Mouse (Mus musculus): ENCODE measurements around the gene Fbxl13. TPM values are rescaled to one million over a fixed set of nuclear protein-coding genes. Genes with fewer than 3 reads are reported as not detected.
A peak's percentile ranks its signal among the peaks of the same experiment; 100 is the strongest.

Fbxl13 gene
- polyA plus RNA-seq (2014; fragmentation: Nextera tagmentation; extraction: Ambion mirVana) = 0.21 and 0.35 TPM in 2 replicates

DNA sequence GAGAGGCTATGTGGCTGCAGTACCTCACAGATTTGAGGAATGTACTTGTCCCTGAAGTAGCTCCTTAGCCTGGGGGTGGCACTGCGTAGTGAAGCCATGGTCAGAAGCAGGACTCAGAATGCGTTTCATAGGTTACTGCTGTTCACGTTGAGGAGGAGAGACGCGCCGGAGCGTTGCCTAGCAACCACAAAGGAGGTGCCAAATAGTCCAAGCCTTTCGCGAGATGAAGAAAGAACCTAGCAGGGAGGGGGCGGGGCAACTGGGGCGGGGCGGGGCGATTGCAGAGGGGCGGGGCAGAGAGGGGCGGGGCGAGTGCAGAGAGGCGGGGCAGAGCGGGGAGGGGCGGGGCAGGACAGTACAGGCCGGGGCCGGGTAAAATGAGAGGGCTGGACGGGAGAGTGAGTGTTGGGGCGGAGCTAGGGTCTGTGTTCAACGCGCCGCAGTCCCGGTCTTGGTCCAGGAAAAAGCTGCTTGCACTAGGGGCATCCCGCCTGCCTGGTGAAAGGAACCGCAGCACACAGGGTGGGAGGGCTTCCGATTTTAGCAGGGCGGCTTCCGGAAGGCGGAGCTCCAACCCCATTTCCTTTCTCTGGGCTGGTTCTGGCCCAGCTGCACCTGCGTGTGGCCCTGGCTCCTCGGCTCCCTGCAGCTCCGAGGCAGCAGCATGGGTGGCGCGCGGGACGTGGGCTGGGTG, at the start of gene Fbxl13, which contains the start of gene Armc10:
Fbxl13 (minus strand) TSS at position 196 of the 694 bp plus-strand sequence.
Armc10 (plus strand) TSS at position 375 of the 694 bp plus-strand sequence.
- peak; percentile 97 for ATAC-seq (ENCODE audit: low read depth)
- peak within 1 kb of the TSS; percentile 73 for H3K4me2 ChIP-seq (ENCODE audit: low read depth, low read length)
- peaks cover 11% of the 10 kb centered on the region; the same call in 1 of the 2 replicates for H3K4me1 ChIP-seq (ENCODE audit: control insufficient read depth, insufficient read depth, low read length)
- WGBS = under 1% methylated on average over 39 of the region's 40 CpGs
- peak within 1 kb of the TSS; percentile 85 for H3K4me3 ChIP-seq (ENCODE audit: low read depth, low read length)
- no peaks in the 10 kb centered on the region for H3K9me3 ChIP-seq (ENCODE audit: control insufficient read depth, low read length)
- peak within 1 kb of the TSS; percentile 86 for H3K27ac ChIP-seq (ENCODE audit: low read depth, low read length)
- H3K27me3 ChIP-seq (ENCODE audit: control insufficient read depth, insufficient read depth, low read length) = no peaks in the 10 kb centered on the region
- peaks cover 24% of the 10 kb centered on the region for H3K36me3 ChIP-seq (ENCODE audit: control insufficient read depth, insufficient read depth, low read length)
- peak within 1 kb of the TSS; percentile 88 for H3K9ac ChIP-seq (replicated peaks; ENCODE audit: low read depth, low read length)

DNA sequence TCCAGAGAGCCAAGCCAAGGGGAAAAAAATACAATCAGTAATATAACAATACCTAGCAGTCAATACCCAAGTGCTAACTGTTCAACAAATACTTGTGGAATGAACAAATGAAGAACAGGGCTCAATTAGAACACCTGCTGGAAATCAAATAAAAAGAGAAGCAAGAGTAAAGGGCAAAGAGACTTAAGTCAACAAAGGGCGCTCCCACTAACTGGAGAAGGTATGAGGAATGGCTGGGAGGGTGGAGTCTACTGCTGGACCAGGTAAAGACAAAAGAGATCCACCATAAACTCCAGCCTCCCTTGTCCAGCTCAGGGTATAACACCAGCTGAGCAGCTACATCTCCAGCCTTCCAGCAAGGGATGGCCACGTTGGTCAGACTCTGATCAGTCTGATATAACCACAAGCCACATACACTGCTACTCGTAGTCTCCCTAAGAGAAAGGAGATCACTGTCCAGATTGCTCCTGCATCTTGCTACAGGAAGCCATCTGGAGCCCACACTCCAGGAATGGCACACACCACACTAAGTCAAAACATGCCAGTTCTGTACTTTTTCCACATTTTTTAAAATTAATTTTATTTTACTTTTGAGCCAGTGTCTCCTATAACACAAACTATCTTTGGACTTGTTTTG, 49.5 kb upstream of the Fbxl13 start:
- WGBS = 93% methylated on average over 3 of the region's 3 CpGs
- no peak for ATAC-seq (ENCODE audit: low read depth)
- Histone ChIP-seq H3K4me3 (ENCODE audit: low read depth, low read length) (no peak overlapping the region), H3K36me3 (ENCODE audit: control insufficient read depth, insufficient read depth, low read length) (no peaks in the 10 kb centered on the region), H3K9ac (replicated peaks; ENCODE audit: low read depth, low read length) (no peak overlapping the region), H3K4me1 (ENCODE audit: control insufficient read depth, insufficient read depth, low read length) (no peaks in the 10 kb centered on the region), H3K4me2 (ENCODE audit: low read depth, low read length) (no peak overlapping the region), H3K27ac (ENCODE audit: low read depth, low read length) (no peak overlapping the region), H3K9me3 (ENCODE audit: control insufficient read depth, low read length) (no peaks in the 10 kb centered on the region), H3K27me3 (ENCODE audit: control insufficient read depth, insufficient read depth, low read length) (no peaks in the 10 kb centered on the region)

DNA sequence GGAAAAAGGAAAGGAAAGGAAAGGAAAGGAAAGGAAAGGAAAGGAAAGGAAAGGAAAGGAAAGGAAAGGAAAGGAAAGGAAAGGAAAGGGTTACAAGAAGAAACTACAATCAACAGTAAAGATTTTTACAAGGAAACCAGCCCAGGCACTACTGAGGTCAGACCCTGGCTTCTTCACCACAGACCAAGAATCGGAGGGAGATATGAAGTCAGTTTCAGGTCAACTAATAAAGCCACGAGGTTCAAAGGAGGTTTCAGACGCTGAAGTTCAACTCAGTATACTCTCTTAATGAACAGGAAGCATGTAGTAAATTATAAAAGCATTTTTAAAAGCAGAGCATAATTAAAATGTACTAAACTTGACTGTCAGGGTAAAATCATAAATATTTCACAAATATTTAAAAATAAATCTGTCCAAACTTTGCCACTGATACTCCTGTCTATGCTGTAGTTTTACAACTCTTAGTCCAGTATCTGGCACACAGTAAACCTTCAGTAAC, 48.0 kb upstream of the Fbxl13 start:
- Histone ChIP-seq H3K4me3 (ENCODE audit: low read depth, low read length) (no peak overlapping the region), H3K9ac (replicated peaks; ENCODE audit: low read depth, low read length) (no peak overlapping the region), H3K27ac (ENCODE audit: low read depth, low read length) (no peak overlapping the region), H3K4me1 (ENCODE audit: control insufficient read depth, insufficient read depth, low read length) (no peaks in the 10 kb centered on the region), H3K9me3 (ENCODE audit: control insufficient read depth, low read length) (no peaks in the 10 kb centered on the region), H3K36me3 (ENCODE audit: control insufficient read depth, insufficient read depth, low read length) (no peaks in the 10 kb centered on the region), H3K4me2 (ENCODE audit: low read depth, low read length) (no peak overlapping the region), H3K27me3 (ENCODE audit: control insufficient read depth, insufficient read depth, low read length) (no peaks in the 10 kb centered on the region)
- 75% methylated on average over 3 of the region's 3 CpGs for WGBS
- no peak for ATAC-seq (ENCODE audit: low read depth)

DNA sequence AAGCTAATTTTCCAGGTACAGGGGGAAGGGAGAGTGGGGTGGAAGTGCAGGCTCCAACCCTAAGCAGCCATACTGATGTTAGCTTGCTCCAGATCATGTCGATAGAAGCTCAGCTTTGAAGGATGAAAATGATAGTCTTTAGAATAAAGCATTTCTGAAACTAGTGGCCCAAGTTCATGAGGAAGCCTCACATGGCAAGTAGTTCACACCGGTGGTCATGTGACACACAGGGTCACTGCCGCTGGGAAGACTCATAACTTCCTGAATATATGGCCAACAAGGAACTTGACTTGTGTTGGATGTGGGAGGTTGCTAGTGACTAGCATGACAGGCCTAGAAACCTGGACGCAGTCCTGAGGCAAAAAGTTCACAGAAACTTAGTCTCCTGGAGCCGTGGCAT, 46.8 kb upstream of the Fbxl13 start:
- no peaks in the 10 kb centered on the region for H3K36me3 ChIP-seq (ENCODE audit: control insufficient read depth, insufficient read depth, low read length)
- no peaks in the 10 kb centered on the region for H3K4me1 ChIP-seq (ENCODE audit: control insufficient read depth, insufficient read depth, low read length)
- H3K27ac ChIP-seq (ENCODE audit: low read depth, low read length) = no peak overlapping the region
- no peak overlapping the region for H3K4me3 ChIP-seq (ENCODE audit: low read depth, low read length)
- no peak overlapping the region for H3K9ac ChIP-seq (replicated peaks; ENCODE audit: low read depth, low read length)
- H3K9me3 ChIP-seq (ENCODE audit: control insufficient read depth, low read length) = no peaks in the 10 kb centered on the region
- no peaks in the 10 kb centered on the region for H3K27me3 ChIP-seq (ENCODE audit: control insufficient read depth, insufficient read depth, low read length)
- WGBS = 96% methylated on average over 5 of the region's 5 CpGs
- no peak overlapping the region for H3K4me2 ChIP-seq (ENCODE audit: low read depth, low read length)
- ATAC-seq (ENCODE audit: low read depth) = no peak

DNA sequence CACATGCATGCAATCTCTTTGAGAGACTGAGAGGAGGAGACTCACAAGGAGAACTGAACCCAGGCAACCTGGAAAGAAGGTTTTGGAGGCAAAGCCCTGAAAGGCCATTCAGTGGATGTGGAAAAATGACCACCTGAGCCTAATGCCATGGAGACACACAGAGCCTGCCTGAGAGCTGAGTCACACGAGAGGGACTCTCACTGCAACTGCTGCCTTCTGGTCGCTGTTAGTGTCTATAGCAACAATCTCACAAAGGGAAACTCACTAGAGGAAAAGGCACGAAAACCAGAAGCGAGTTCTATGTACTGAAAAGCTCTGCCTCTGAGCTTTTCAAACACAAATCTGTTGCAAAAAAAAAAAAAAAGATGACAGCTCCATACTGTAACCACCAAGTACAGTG, 41.6 kb upstream of the Fbxl13 start:
- H3K9me3 ChIP-seq (ENCODE audit: control insufficient read depth, low read length) = no peaks in the 10 kb centered on the region
- WGBS = 64% methylated on average over 4 of the region's 4 CpGs
- no peaks in the 10 kb centered on the region for H3K4me1 ChIP-seq (ENCODE audit: control insufficient read depth, insufficient read depth, low read length)
- H3K4me3 ChIP-seq (ENCODE audit: low read depth, low read length) = no peak overlapping the region
- no peaks in the 10 kb centered on the region for H3K36me3 ChIP-seq (ENCODE audit: control insufficient read depth, insufficient read depth, low read length)
- ATAC-seq (ENCODE audit: low read depth) = no peak
- H3K27ac ChIP-seq (ENCODE audit: low read depth, low read length) = no peak overlapping the region
- H3K27me3 ChIP-seq (ENCODE audit: control insufficient read depth, insufficient read depth, low read length) = no peaks in the 10 kb centered on the region
- H3K4me2 ChIP-seq (ENCODE audit: low read depth, low read length) = no peak overlapping the region
- no peak overlapping the region for H3K9ac ChIP-seq (replicated peaks; ENCODE audit: low read depth, low read length)

DNA sequence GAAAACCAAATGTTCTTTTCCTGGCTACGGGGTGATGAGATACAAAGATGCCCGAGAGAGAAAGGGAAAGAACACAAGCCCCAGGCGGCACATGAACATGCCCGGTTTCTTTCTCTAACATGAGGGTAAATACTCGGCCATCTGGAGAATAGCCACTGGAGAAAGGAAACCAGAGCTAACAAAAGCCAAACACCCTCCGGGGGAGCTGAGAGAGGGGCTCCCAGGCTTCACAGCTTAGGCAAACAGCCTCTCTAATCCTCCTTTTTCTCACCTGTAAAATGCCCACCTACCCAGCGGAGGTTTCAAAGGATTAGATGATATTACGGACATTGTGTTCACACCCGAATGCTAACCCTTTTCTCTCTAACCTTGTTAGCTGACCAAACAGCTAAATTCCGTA, 39.6 kb upstream of the Fbxl13 start:
- ATAC-seq (ENCODE audit: low read depth) = no peak
- H3K4me1 ChIP-seq (ENCODE audit: control insufficient read depth, insufficient read depth, low read length) = no peaks in the 10 kb centered on the region
- H3K27me3 ChIP-seq (ENCODE audit: control insufficient read depth, insufficient read depth, low read length) = no peaks in the 10 kb centered on the region
- 78% methylated on average over 10 of the region's 10 CpGs for WGBS
- H3K36me3 ChIP-seq (ENCODE audit: control insufficient read depth, insufficient read depth, low read length) = no peaks in the 10 kb centered on the region
- no peak overlapping the region for H3K9ac ChIP-seq (replicated peaks; ENCODE audit: low read depth, low read length)
- H3K9me3 ChIP-seq (ENCODE audit: control insufficient read depth, low read length) = no peaks in the 10 kb centered on the region
- H3K4me3 ChIP-seq (ENCODE audit: low read depth, low read length) = no peak overlapping the region
- no peak overlapping the region for H3K27ac ChIP-seq (ENCODE audit: low read depth, low read length)
- H3K4me2 ChIP-seq (ENCODE audit: low read depth, low read length) = no peak overlapping the region

DNA sequence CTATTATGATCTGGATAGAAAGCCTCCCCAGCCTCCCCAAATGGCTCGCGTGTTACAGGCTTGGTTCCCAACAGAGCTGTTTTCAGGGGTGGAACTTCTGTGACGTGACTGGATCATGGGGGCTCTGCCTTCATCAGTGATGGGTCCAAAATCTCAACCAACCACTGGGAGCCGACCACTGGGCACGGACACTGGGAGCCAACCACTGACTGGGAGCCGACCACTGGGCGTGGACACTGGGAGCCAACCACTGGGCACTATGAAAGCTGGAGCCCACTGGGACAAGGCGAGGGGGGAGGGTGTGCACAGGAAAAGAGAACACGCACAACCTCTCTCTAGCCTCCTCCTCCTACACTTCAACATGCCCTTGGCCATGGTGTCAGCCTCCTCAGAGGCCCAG, 38.4 kb upstream of the Fbxl13 start:
- no peak overlapping the region for H3K9ac ChIP-seq (replicated peaks; ENCODE audit: low read depth, low read length)
- H3K9me3 ChIP-seq (ENCODE audit: control insufficient read depth, low read length) = no peaks in the 10 kb centered on the region
- no peak overlapping the region for H3K4me2 ChIP-seq (ENCODE audit: low read depth, low read length)
- no peaks in the 10 kb centered on the region for H3K4me1 ChIP-seq (ENCODE audit: control insufficient read depth, insufficient read depth, low read length)
- no peak overlapping the region for H3K4me3 ChIP-seq (ENCODE audit: low read depth, low read length)
- no peak for ATAC-seq (ENCODE audit: low read depth)
- H3K27me3 ChIP-seq (ENCODE audit: control insufficient read depth, insufficient read depth, low read length) = no peaks in the 10 kb centered on the region
- no peak overlapping the region for H3K27ac ChIP-seq (ENCODE audit: low read depth, low read length)
- 97% methylated on average over 9 of the region's 9 CpGs for WGBS
- H3K36me3 ChIP-seq (ENCODE audit: control insufficient read depth, insufficient read depth, low read length) = no peaks in the 10 kb centered on the region

DNA sequence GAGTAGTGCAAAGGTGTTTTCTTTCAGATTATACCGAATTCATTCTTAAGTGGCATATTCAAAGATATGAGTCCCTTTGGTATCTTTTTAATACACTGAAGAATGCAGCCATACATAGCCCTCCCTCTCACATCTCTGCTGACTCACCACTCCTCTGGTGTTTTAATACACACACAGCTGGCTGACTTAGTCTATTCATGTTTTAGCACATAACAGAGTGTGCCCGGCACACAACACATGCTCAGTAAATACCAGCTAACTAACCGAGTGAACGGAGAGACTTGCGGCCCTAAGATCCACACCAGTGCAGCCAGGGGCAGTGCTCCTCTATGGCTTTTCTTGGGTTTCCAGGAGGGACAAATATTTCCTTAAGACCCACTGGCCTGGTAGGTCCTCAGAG, 35.5 kb upstream of the Fbxl13 start:
- Histone ChIP-seq H3K9ac (replicated peaks; ENCODE audit: low read depth, low read length) (no peak overlapping the region), H3K4me3 (ENCODE audit: low read depth, low read length) (no peak overlapping the region), H3K36me3 (ENCODE audit: control insufficient read depth, insufficient read depth, low read length) (no peaks in the 10 kb centered on the region), H3K4me1 (ENCODE audit: control insufficient read depth, insufficient read depth, low read length) (no peaks in the 10 kb centered on the region), H3K9me3 (ENCODE audit: control insufficient read depth, low read length) (no peaks in the 10 kb centered on the region), H3K27ac (ENCODE audit: low read depth, low read length) (no peak overlapping the region), H3K4me2 (ENCODE audit: low read depth, low read length) (no peak overlapping the region), H3K27me3 (ENCODE audit: control insufficient read depth, insufficient read depth, low read length) (no peaks in the 10 kb centered on the region)
- no peak for ATAC-seq (ENCODE audit: low read depth)
- 81% methylated on average over 5 of the region's 5 CpGs for WGBS

DNA sequence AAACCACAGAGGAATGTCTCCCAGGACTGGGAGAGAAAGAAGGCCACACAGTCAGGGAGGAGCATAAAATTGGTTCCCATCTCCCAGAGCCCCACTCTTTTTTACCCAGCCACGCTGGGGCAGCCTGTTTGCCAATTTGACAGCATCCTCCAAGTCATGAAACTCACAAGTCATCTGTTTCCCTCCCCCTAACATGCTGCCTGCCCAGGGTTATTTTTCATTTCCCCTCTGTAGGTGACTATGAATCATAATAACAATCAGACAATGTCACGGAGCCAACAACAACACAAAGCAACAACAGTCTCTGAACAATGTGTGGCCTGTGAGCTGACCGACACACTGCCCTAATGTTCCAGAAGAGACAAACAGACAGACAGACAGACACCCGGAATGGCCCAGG, 34.6 kb upstream of the Fbxl13 start:
- ATAC-seq (ENCODE audit: low read depth) = no peak
- Histone ChIP-seq H3K9me3 (ENCODE audit: control insufficient read depth, low read length) (no peaks in the 10 kb centered on the region), H3K36me3 (ENCODE audit: control insufficient read depth, insufficient read depth, low read length) (no peaks in the 10 kb centered on the region), H3K9ac (replicated peaks; ENCODE audit: low read depth, low read length) (no peak overlapping the region), H3K27me3 (ENCODE audit: control insufficient read depth, insufficient read depth, low read length) (no peaks in the 10 kb centered on the region), H3K4me2 (ENCODE audit: low read depth, low read length) (no peak overlapping the region), H3K4me3 (ENCODE audit: low read depth, low read length) (no peak overlapping the region), H3K4me1 (ENCODE audit: control insufficient read depth, insufficient read depth, low read length) (no peaks in the 10 kb centered on the region), H3K27ac (ENCODE audit: low read depth, low read length) (no peak overlapping the region)
- WGBS = 69% methylated on average over 4 of the region's 4 CpGs
